Mouse (Mus musculus) kidney, adult 2 months (tissue): ENCODE results near the gene Unc5c.

ENCODE experiments used
- CTCF ChIP-seq: fragments of 200-500 bp; conservative IDR thresholded peaks from 2 replicates; pipeline ENCODE4 v1.5.1; 2011; ENCODE audit warnings: low read depth, mild to moderate bottlenecking, control low read depth, low read length, moderate library complexity, mixed read lengths; ENCODE audit not compliant: insufficient read depth, insufficient read length
- POLR2A ChIP-seq: fragments of 200-500 bp; IDR thresholded peaks from one replicate; pipeline ENCODE4 v1.6.1; 2011; ENCODE audit warnings: low read depth, low read length, control low read depth

- TF ChIP-seq CTCF: no peak
- no peak for TF ChIP-seq POLR2A
Observed at GRCm38 (mm10) chr3:141618675-141619074, 153.7 kb downstream of the Unc5c start.
